Mouse (Mus musculus) hindbrain, embryonic 15.5 days (tissue): ENCODE data around the gene Ormdl2. TPM values are rescaled to one million over a fixed set of nuclear protein-coding genes. Genes with fewer than 3 reads are reported as not detected.

Experiments
- ATAC-seq: fragments of 200-750 bp; cut with Nextera tagmentation; 2 replicates; pipeline ENCODE4 v1.8.0; 2017; ENCODE audit warnings: low read depth, moderate number of reproducible peaks, moderate TSS enrichment; ENCODE audit not compliant: low FRiP score
- H3K27ac ChIP-seq: fragments of 300-500 bp; sonication (generic); replicated peaks from 2 replicates; pipeline ENCODE4 v1.5.1; 2015; ENCODE audit warnings: mild to moderate bottlenecking, inconsistent platforms
- H3K27me3 ChIP-seq: fragments of 300-500 bp; sonication (generic); 2 replicates; pipeline ENCODE4 v1.6.1; 2015; ENCODE audit warnings: control low read depth, inconsistent platforms
- H3K36me3 ChIP-seq: fragments of 300-500 bp; sonication (generic); 2 replicates; pipeline ENCODE4 v1.6.1; 2015; ENCODE audit warnings: control low read depth, inconsistent platforms
- H3K4me1 ChIP-seq: fragments of 300-500 bp; sonication (generic); replicated peaks from 2 replicates; pipeline ENCODE4 v1.6.1; 2015; ENCODE audit warnings: control low read depth, inconsistent platforms
- H3K4me2 ChIP-seq: fragments of 300-500 bp; sonication (generic); 2 replicates; pipeline ENCODE4 v1.6.1; 2015; ENCODE audit warnings: moderate library complexity, mild to moderate bottlenecking, inconsistent platforms
- H3K4me3 ChIP-seq: fragments of 300-500 bp; sonication (generic); 2 replicates; pipeline ENCODE4 v1.5.1; 2015; ENCODE audit warnings: mild to moderate bottlenecking, inconsistent platforms
- H3K9ac ChIP-seq: fragments of 300-500 bp; sonication (generic); 2 replicates; pipeline ENCODE4 v1.6.1; 2015; ENCODE audit warnings: inconsistent platforms
- H3K9me3 ChIP-seq: fragments of 300-500 bp; sonication (generic); 2 replicates; pipeline ENCODE4 v1.6.1; 2016; ENCODE audit warnings: control low read depth, inconsistent platforms
- WGBS: fragments of 180-500 bp; shearing (Covaris S2); methylation state at CpG from one replicate; pipeline ENCODE4 v1.1.7; 2015; 5-methylcytosine and 5-hydroxymethylcytosine counted together
- polyA plus RNA-seq: library from polyadenylated mRNA; unstranded; fragments of >200 nt; fragmentation: Nextera tagmentation; extraction: Ambion mirVana; gene quantifications from 2 replicates; pipeline ENCODE4 v1.2.1, GENCODE M21; 2015

The Ormdl2 gene
- polyA plus RNA-seq, 1 experiment from 2014 or later = 28.8 TPM

- 59% methylated on average over 4 of the region's 4 CpGs for WGBS
- Histone ChIP-seq H3K9ac (peak overlapping the region; percentile 73), H3K4me2 (peak overlapping the region; percentile 79), H3K36me3 (0 out of 2 replicates have a peak, but pooled peaks cover 6% of the 10 kb centered on the region), H3K4me1 (peaks cover 42% of the 10 kb centered on the region), H3K4me3 (peak overlapping the region; percentile 54), H3K9me3 (no peaks in the 10 kb centered on the region), H3K27me3 (no peaks in the 10 kb centered on the region), H3K27ac (no peak overlapping the region)
- no peak for ATAC-seq
Measured at GRCm38 (mm10) chr10:128802956-128803355, 18.5 kb downstream of the Ormdl2 start.

- Histone ChIP-seq H3K9me3 (no peaks in the 10 kb centered on the region), H3K27me3 (no peaks in the 10 kb centered on the region), H3K4me3 (no peak overlapping the region), H3K36me3 (0 out of 2 replicates have a peak, but pooled peaks cover 6% of the 10 kb centered on the region), H3K9ac (no peak overlapping the region), H3K4me2 (0 out of 2 replicates have a peak overlapping the region, but pooled peaks have one; percentile 79), H3K27ac (no peak overlapping the region), H3K4me1 (peaks cover 33% of the 10 kb centered on the region)
- WGBS = 90% methylated on average over 16 of the region's 16 CpGs
- no peak for ATAC-seq
Measured at GRCm38 (mm10) chr10:128801981-128802495, 19.4 kb downstream of the Ormdl2 start.

GRCm38 (mm10) chr10:128798676-128799075 lies 22.8 kb downstream of the Ormdl2 start:
- no peak for ATAC-seq
- H3K27me3 ChIP-seq = no peaks in the 10 kb centered on the region
- peaks cover 20% of the 10 kb centered on the region for H3K4me1 ChIP-seq
- no peak overlapping the region for H3K4me2 ChIP-seq
- H3K9ac ChIP-seq = no peak overlapping the region
- WGBS = 96% methylated on average over 8 of the region's 8 CpGs
- 0 out of 2 replicates have a peak, but pooled peaks cover 6% of the 10 kb centered on the region for H3K36me3 ChIP-seq
- no peaks in the 10 kb centered on the region for H3K9me3 ChIP-seq
- no peak overlapping the region for H3K27ac ChIP-seq
- H3K4me3 ChIP-seq = no peak overlapping the region

- Histone ChIP-seq H3K27ac (no peak overlapping the region), H3K27me3 (no peaks in the 10 kb centered on the region), H3K36me3 (0 out of 2 replicates have a peak, but pooled peaks cover 6% of the 10 kb centered on the region), H3K9ac (no peak overlapping the region), H3K4me3 (no peak overlapping the region), H3K4me2 (no peak overlapping the region), H3K9me3 (no peaks in the 10 kb centered on the region), H3K4me1 (no peaks in the 10 kb centered on the region)
- no peak for ATAC-seq
- 93% methylated on average over 3 of the region's 3 CpGs for WGBS
Measured at GRCm38 (mm10) chr10:128795581-128795980, 25.9 kb downstream of the Ormdl2 start.

GRCm38 (mm10) chr10:128794391-128794790 lies 27.1 kb downstream of the Ormdl2 start:
- 89% methylated on average over 5 of the region's 5 CpGs for WGBS
- Histone ChIP-seq H3K4me2 (no peak overlapping the region), H3K4me3 (no peak overlapping the region), H3K27me3 (no peaks in the 10 kb centered on the region), H3K36me3 (0 out of 2 replicates have a peak, but pooled peaks cover 6% of the 10 kb centered on the region), H3K9ac (no peak overlapping the region), H3K9me3 (no peaks in the 10 kb centered on the region), H3K27ac (no peak overlapping the region), H3K4me1 (no peaks in the 10 kb centered on the region)
- ATAC-seq = no peak

GRCm38 (mm10) chr10:128793258-128793657 lies 28.2 kb downstream of the Ormdl2 start:
- no peak for ATAC-seq

GRCm38 (mm10) chr10:128792041-128792440 lies 29.4 kb downstream of the Ormdl2 start:
- ATAC-seq = no peak
- H3K27me3 ChIP-seq = no peaks in the 10 kb centered on the region
- no peaks in the 10 kb centered on the region for H3K4me1 ChIP-seq

More at GRCm38 (mm10) chr10:128793258-128793657, 28.2 kb downstream of the Ormdl2 start:
- H3K36me3 ChIP-seq = 0 out of 2 replicates have a peak, but pooled peaks cover under 1% of the 10 kb centered on the region
- no peaks in the 10 kb centered on the region for H3K4me1 ChIP-seq
- no peak overlapping the region for H3K4me3 ChIP-seq
- H3K9me3 ChIP-seq = no peaks in the 10 kb centered on the region
- H3K4me2 ChIP-seq = no peak overlapping the region
- 94% methylated on average over 1 of the region's 1 CpGs for WGBS
- H3K27me3 ChIP-seq = no peaks in the 10 kb centered on the region
- H3K27ac ChIP-seq = no peak overlapping the region
- H3K9ac ChIP-seq = no peak overlapping the region

GRCm38 (mm10) chr10:128790398-128791124 lies 30.9 kb downstream of the Ormdl2 start, which contains the start of gene Mmp19:
TSS of gene Mmp19 (plus strand) at chr10:128790910.
- H3K9me3 ChIP-seq = no peaks in the 10 kb centered on the region
- H3K4me1 ChIP-seq = no peaks in the 10 kb centered on the region
- no peak within 1 kb of the TSS for H3K4me2 ChIP-seq
- no peak within 1 kb of the TSS for H3K4me3 ChIP-seq
- ATAC-seq = no peak
- H3K9ac ChIP-seq = no peak within 1 kb of the TSS
- H3K27me3 ChIP-seq = no peaks in the 10 kb centered on the region
- no peaks in the 10 kb centered on the region for H3K36me3 ChIP-seq
- WGBS = 74% methylated on average over 7 of the region's 7 CpGs
- no peak within 1 kb of the TSS for H3K27ac ChIP-seq

More at GRCm38 (mm10) chr10:128792041-128792440, 29.4 kb downstream of the Ormdl2 start:
- Histone ChIP-seq H3K27ac (no peak overlapping the region), H3K9me3 (no peaks in the 10 kb centered on the region), H3K36me3 (no peaks in the 10 kb centered on the region), H3K4me2 (no peak overlapping the region), H3K4me3 (no peak overlapping the region), H3K9ac (no peak overlapping the region)

- Histone ChIP-seq H3K4me2 (no peak overlapping the region), H3K4me3 (no peak overlapping the region), H3K9me3 (0 out of 2 replicates have a peak, but pooled peaks cover 4% of the 10 kb centered on the region), H3K36me3 (no peaks in the 10 kb centered on the region), H3K9ac (no peak overlapping the region), H3K4me1 (no peaks in the 10 kb centered on the region), H3K27me3 (no peaks in the 10 kb centered on the region), H3K27ac (no peak overlapping the region)
- ATAC-seq = no peak
- WGBS = 96% methylated on average over 1 of the region's 1 CpGs
Measured at GRCm38 (mm10) chr10:128780200-128780599, 41.2 kb downstream of the Ormdl2 start.

- no peak overlapping the region for H3K4me2 ChIP-seq
- H3K27me3 ChIP-seq = no peaks in the 10 kb centered on the region
- WGBS = 35% methylated on average over 8 of the region's 8 CpGs
- H3K9me3 ChIP-seq = 0 out of 2 replicates have a peak, but pooled peaks cover 4% of the 10 kb centered on the region
- H3K36me3 ChIP-seq = no peaks in the 10 kb centered on the region
- no peak for ATAC-seq
- no peaks in the 10 kb centered on the region for H3K4me1 ChIP-seq
- no peak overlapping the region for H3K4me3 ChIP-seq
- H3K27ac ChIP-seq = peak overlapping the region; percentile 2; the same call in 1 of the 2 replicates
- no peak overlapping the region for H3K9ac ChIP-seq
Measured at GRCm38 (mm10) chr10:128779011-128779795, 42.2 kb downstream of the Ormdl2 start.

- Histone ChIP-seq H3K4me1 (no peaks in the 10 kb centered on the region), H3K9me3 (no peaks in the 10 kb centered on the region), H3K27ac (peak overlapping the region; percentile 2; the same call in 1 of the 2 replicates), H3K27me3 (no peaks in the 10 kb centered on the region), H3K9ac (no peak overlapping the region), H3K36me3 (no peaks in the 10 kb centered on the region), H3K4me2 (no peak overlapping the region), H3K4me3 (no peak overlapping the region)
- 94% methylated on average over 2 of the region's 2 CpGs for WGBS
- ATAC-seq = no peak
Measured at GRCm38 (mm10) chr10:128778441-128778840, 43.0 kb downstream of the Ormdl2 start.

- Histone ChIP-seq H3K9me3 (no peaks in the 10 kb centered on the region), H3K27me3 (no peaks in the 10 kb centered on the region), H3K4me2 (no peak overlapping the region), H3K4me1 (no peaks in the 10 kb centered on the region), H3K27ac (no peak overlapping the region), H3K36me3 (no peaks in the 10 kb centered on the region), H3K9ac (no peak overlapping the region), H3K4me3 (no peak overlapping the region)
- 26% methylated on average over 5 of the region's 5 CpGs for WGBS
- ATAC-seq = no peak
Measured at GRCm38 (mm10) chr10:128773685-128774084, 47.8 kb downstream of the Ormdl2 start.
